Mouse (Mus musculus) CH12.LX (cell line): Measurements from ENCODE around the gene Kif5c.

ENCODE experiments used
- CTCF ChIP-seq, 2 experiments: IDR thresholded peaks in 1 of 2; conservative IDR thresholded peaks in 1 of 2; 2 replicates each; pipeline ENCODE4 v1.5.1; 2011 to 2012; ENCODE audit warnings: low read depth in 2 of 2, low read length in 2 of 2, improper control_type of control experiment in 1 of 2, inconsistent platforms in 1 of 2, mild to moderate bottlenecking in 1 of 2, moderate library complexity in 1 of 2
- E2F4 ChIP-seq: IDR thresholded peaks from 2 replicates; pipeline ENCODE4 v1.6.1; 2011; ENCODE audit warnings: low read depth, low read length, improper control_type of control experiment; ENCODE audit not compliant: insufficient replicate concordance
- EP300 ChIP-seq: IDR thresholded peaks from 2 replicates; pipeline ENCODE4 v1.6.1; 2011; ENCODE audit warnings: low read length, improper control_type of control experiment
- ETS1 ChIP-seq: conservative IDR thresholded peaks from 2 replicates; pipeline ENCODE4 v1.6.1; 2012; ENCODE audit warnings: low read depth, mild to moderate bottlenecking, inconsistent platforms, low read length, improper control_type of control experiment, moderate library complexity
- HCFC1 ChIP-seq: IDR thresholded peaks from 2 replicates; pipeline ENCODE4 v1.6.1; 2012; ENCODE audit warnings: low read depth, mild to moderate bottlenecking, inconsistent platforms, low read length, improper control_type of control experiment
- NRF1 ChIP-seq: IDR thresholded peaks from 2 replicates; pipeline ENCODE4 v1.6.1; 2014; ENCODE audit warnings: low read depth, mild to moderate bottlenecking, inconsistent platforms, low read length, improper control_type of control experiment, moderate library complexity
- POLR2A ChIP-seq: IDR thresholded peaks from 2 replicates; pipeline ENCODE4 v1.6.1; 2011; ENCODE audit warnings: low read depth, mild to moderate bottlenecking, improper control_type of control experiment, low read length
- SIN3A ChIP-seq: IDR thresholded peaks from 2 replicates; pipeline ENCODE4 v1.6.1; 2012; ENCODE audit warnings: low read length, improper control_type of control experiment, inconsistent platforms
- SMC3 ChIP-seq: IDR thresholded peaks from 2 replicates; pipeline ENCODE4 v1.6.1; 2011; ENCODE audit warnings: low read depth, low read length, improper control_type of control experiment
- UBTF ChIP-seq: IDR thresholded peaks from 2 replicates; pipeline ENCODE4 v1.6.1; 2012; ENCODE audit warnings: low read depth, mild to moderate bottlenecking, inconsistent platforms, low read length, improper control_type of control experiment, moderate library complexity
- ZMIZ1 ChIP-seq: IDR thresholded peaks from 2 replicates; pipeline ENCODE4 v1.6.1; 2012; ENCODE audit warnings: low read depth, mild to moderate bottlenecking, inconsistent platforms, low read length, improper control_type of control experiment

DNA sequence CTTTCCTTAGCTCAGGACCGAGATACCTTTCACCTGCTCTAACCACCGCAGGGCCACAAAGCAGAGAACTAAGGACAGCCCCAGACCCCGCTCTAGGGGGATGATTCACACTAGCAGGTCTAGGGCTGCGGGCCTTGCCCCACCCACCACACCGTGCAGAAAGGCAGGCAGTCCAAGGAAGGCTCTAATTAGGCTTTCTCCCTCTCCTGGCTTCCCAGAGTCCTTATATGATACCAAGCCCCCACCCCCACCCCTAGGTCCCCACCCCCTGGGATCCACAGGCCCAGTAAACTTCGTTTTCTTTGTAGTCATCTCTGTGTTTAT, 48.4 kb upstream of the Kif5c start:
- TF ChIP-seq EP300 (no peak), POLR2A (no peak), NRF1 (no peak), ZMIZ1 (no peak), ETS1 (no peak), SIN3A (no peak), CTCF (conservative IDR thresholded peaks at IDR 0.05 in 1 of 2, IDR thresholded peaks at IDR 0.05 in 1 of 2; ENCODE audit: low read depth in 2 of 2, low read length in 2 of 2) (no peak), HCFC1 (no peak), SMC3 (no peak), E2F4 (no peak), UBTF (no peak)
